Mouse (Mus musculus): ENCODE data around the gene Casp12. TPM values are rescaled to one million over a fixed set of nuclear protein-coding genes. Genes with fewer than 3 reads are reported as not detected.

Casp12 gene
- 0.43 and 0.46 TPM in 2 replicates for polyA plus RNA-seq (2015; fragmentation: Nextera tagmentation; extraction: Ambion mirVana)

DNA sequence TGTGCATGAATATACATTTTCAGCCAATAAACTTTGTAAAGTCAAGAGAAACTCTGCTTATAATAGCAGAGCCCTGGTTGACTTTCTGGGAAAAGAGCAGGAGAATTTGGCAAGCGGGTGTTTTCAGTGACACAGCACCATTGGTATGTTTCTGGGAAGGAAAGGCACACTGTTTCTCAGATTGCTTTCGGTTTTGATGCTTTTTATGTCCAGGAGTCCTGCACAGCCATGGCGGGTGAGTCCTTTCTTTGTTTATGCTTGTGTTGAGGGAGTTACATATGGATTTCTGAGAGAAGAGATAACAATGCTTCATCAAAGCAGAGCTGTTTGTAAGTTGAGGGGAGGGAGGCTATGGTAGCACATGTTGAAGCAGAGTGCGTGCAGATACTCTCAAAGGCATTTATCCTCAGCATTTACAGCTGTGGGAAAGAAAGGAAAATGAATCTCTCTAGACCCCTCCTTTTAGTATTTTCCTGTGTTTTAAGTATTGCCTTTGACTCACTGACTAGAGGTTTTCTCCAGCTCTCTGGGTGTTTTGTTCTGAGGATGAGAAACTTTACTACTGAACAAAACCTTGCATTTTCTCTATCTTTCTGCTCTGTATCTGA, at the start of gene Casp12:
Gene Casp12, plus strand, starts transcription at position 140 of the 608 bp plus-strand sequence.
- Histone ChIP-seq H3K36me3 (ENCODE audit: control insufficient read depth, insufficient read depth) (no peaks in the 10 kb centered on the region), H3K4me2 (ENCODE audit: low read depth, low read length) (no peak within 1 kb of the TSS), H3K27me3 (ENCODE audit: control insufficient read depth, insufficient read depth, low read depth, low read length) (no peaks in the 10 kb centered on the region), H3K4me1 (ENCODE audit: control insufficient read depth, low read depth, low read length) (no peaks in the 10 kb centered on the region), H3K4me3 (ENCODE audit: low read depth, low read length) (no peak within 1 kb of the TSS), H3K9ac (ENCODE audit: low read depth, low read length) (no peak within 1 kb of the TSS), H3K27ac (ENCODE audit: low read length) (no peak within 1 kb of the TSS), H3K9me3 (replicated peaks; ENCODE audit: control insufficient read depth, low read length) (no peaks in the 10 kb centered on the region)
- 45% methylated on average over 4 of the region's 4 CpGs for WGBS (ENCODE audit: insufficient replicate concordance)
- ATAC-seq (ENCODE audit: low read depth), result no peak

DNA sequence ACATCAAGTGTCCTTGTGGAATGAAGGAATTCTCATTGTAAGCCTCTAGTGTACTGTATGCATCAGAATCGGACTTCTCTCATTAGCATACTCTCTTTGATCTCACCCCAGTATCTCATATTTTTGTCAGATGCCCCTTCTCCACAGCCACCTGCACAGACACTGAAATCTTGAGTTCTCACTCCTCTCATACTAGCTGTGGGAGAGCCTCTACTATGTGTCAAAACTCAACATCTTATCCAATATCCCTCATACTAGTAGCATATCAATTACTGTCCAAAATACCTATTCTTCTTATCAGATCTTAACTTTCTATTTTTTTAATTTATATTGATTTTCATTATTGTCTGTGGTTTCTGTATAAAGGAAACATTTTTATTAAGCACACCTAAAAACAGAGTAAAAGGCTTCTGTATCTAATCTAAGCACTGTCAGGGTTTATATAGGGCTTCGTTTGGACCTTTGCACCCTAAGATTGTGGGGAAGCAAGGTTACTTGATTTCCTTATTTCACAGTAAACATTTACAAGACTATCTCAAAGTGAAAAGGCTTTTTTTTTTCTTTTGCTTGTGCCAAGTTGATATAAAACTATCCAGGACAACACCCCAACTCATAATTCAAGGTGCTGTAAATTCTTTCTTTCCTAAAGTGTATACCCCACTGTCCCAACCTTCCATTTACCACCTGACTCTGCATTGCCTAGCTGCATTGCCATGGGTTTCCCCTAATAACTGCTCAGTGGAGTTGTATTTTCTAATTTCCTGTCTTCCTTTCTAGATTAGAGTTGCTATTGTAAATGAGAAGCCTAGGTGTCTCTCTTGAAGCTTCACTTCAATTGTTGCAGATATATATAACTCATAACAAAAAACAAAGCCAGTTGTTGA, 48.6 kb upstream of the Casp12 start:
- no peak overlapping the region for H3K9ac ChIP-seq (ENCODE audit: low read depth, low read length)
- no peaks in the 10 kb centered on the region for H3K9me3 ChIP-seq (replicated peaks; ENCODE audit: control insufficient read depth, low read length)
- no peak overlapping the region for H3K4me3 ChIP-seq (ENCODE audit: low read depth, low read length)
- H3K4me1 ChIP-seq (ENCODE audit: control insufficient read depth, low read depth, low read length), result no peaks in the 10 kb centered on the region
- H3K27ac ChIP-seq (ENCODE audit: low read length), result no peak overlapping the region
- no peak for ATAC-seq (ENCODE audit: low read depth)
- H3K27me3 ChIP-seq (ENCODE audit: control insufficient read depth, insufficient read depth, low read depth, low read length), result no peaks in the 10 kb centered on the region
- H3K4me2 ChIP-seq (ENCODE audit: low read depth, low read length), result no peak overlapping the region
- H3K36me3 ChIP-seq (ENCODE audit: control insufficient read depth, insufficient read depth), result no peaks in the 10 kb centered on the region
- WGBS (ENCODE audit: insufficient replicate concordance), result 39% methylated on average over 2 of the region's 2 CpGs

DNA sequence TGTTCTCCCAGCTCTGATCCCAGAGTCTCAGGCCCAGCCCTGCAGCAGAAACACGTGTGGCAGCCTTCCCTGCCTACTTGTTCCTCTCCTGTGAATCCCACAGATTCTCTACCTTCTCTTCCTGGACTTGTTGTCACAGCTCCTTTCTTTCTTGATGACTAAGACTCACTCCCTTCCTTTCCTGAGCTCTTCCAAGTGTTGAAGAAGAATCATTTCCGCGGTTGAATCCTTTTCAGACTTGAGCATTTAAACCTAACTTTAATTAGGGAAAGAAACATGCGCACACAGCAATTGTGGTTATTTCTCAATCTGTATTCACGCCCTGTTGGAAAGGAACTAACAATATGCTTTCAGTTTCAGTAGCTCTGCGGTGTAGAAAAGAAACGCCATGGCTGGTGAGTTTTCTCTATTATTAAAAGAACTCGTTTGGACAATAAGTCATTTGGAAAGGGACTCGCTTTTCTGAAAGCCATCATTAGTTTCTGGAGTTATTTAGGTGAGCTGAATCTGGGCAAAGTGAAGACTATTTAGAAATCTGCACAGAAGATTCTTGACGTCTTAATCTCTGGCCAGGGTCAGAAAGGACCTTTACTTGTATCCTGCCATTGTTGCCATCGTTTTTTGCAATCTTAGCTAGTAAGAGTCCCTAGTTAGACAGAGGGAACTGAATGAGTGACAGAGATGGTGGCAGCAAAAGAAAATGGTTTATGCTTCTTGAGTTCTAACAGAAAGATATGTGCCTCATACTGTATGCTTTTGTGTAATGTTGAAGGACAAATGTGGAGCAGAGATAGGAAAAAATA, 46.7 kb upstream of the Casp12 start, which contains the start of gene Casp1:
Gene Casp1, plus strand, starts transcription at position 189 of the 803 bp plus-strand sequence.
- no peak within 1 kb of the TSS; the same call in 1 of the 2 replicates for H3K27ac ChIP-seq (ENCODE audit: low read length)
- no peak within 1 kb of the TSS; the same call in 1 of the 2 replicates for H3K4me2 ChIP-seq (ENCODE audit: low read depth, low read length)
- peak within 1 kb of the TSS; percentile 17; the same call in 1 of the 2 replicates for H3K4me3 ChIP-seq (ENCODE audit: low read depth, low read length)
- no peak within 1 kb of the TSS for H3K9ac ChIP-seq (ENCODE audit: low read depth, low read length)
- H3K4me1 ChIP-seq (ENCODE audit: control insufficient read depth, low read depth, low read length), result no peaks in the 10 kb centered on the region
- no peaks in the 10 kb centered on the region for H3K9me3 ChIP-seq (replicated peaks; ENCODE audit: control insufficient read depth, low read length)
- no peaks in the 10 kb centered on the region for H3K27me3 ChIP-seq (ENCODE audit: control insufficient read depth, insufficient read depth, low read depth, low read length)
- no peak for ATAC-seq (ENCODE audit: low read depth)
- no peaks in the 10 kb centered on the region for H3K36me3 ChIP-seq (ENCODE audit: control insufficient read depth, insufficient read depth)
- WGBS (ENCODE audit: insufficient replicate concordance), result 49% methylated on average over 11 of the region's 11 CpGs

DNA sequence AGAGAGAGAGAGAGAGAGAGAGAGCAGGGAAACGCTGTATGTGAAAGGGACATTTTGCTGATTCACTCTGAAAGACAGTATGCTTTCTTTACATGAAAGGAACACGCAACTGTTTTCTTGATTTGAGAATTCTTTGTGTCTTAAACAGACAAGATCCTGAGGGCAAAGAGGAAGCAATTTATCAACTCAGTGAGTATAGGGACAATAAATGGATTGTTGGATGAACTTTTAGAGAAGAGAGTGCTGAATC, 46.2 kb upstream of the Casp12 start:
- Histone ChIP-seq H3K4me1 (ENCODE audit: control insufficient read depth, low read depth, low read length) (no peaks in the 10 kb centered on the region), H3K27ac (ENCODE audit: low read length) (no peak overlapping the region), H3K9ac (ENCODE audit: low read depth, low read length) (no peak overlapping the region), H3K9me3 (replicated peaks; ENCODE audit: control insufficient read depth, low read length) (no peaks in the 10 kb centered on the region), H3K27me3 (ENCODE audit: control insufficient read depth, insufficient read depth, low read depth, low read length) (no peaks in the 10 kb centered on the region), H3K36me3 (ENCODE audit: control insufficient read depth, insufficient read depth) (no peaks in the 10 kb centered on the region), H3K4me3 (ENCODE audit: low read depth, low read length) (no peak overlapping the region), H3K4me2 (ENCODE audit: low read depth, low read length) (no peak overlapping the region; the same call in 1 of the 2 replicates)
- no peak for ATAC-seq (ENCODE audit: low read depth)
- WGBS (ENCODE audit: insufficient replicate concordance), result 46% methylated on average over 2 of the region's 2 CpGs

DNA sequence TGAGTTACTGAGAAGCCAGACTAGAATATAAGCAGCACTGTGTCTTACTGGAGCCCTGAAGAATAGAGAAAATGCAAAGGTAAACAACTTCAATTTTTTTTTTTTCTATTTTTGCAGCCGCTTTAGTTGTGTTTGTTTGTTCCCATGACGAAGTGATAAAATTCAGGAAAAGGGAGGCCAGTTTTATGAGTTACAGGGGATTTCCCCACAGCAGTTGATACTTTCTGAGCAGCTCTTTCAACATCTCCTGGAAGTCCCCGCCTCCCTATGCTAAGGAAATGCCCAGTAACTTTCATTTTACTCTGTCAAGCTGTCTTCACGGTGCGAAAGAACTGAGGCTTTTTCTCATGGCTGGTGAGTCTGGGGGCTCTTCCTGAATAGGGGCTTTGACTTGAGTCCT, 36.7 kb upstream of the Casp12 start, which contains the start of gene Casp4:
Gene Casp4, plus strand, starts transcription at position 268 of the 400 bp plus-strand sequence.
- no peak within 1 kb of the TSS for H3K27ac ChIP-seq (ENCODE audit: low read length)

DNA sequence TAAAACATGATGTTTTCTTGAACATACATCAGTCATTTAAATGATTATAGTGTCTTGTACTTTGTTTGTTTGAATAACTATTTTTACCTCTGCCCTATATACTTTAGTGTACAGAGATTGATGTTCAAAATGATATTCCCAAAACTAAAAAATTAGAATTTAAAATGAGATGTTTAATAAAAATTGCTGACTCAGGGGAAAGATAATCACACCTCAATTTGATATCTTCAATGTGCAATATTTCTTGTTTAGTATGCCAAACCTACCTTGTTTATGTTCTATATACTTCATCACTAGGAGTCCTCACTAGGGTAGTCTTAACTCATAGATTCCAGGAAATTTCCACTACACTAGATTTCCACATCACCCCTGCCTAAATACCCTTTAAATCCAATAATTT, 35.1 kb upstream of the Casp12 start:
- no peak overlapping the region for H3K4me2 ChIP-seq (ENCODE audit: low read depth, low read length)
- H3K4me3 ChIP-seq (ENCODE audit: low read depth, low read length), result no peak overlapping the region
- H3K36me3 ChIP-seq (ENCODE audit: control insufficient read depth, insufficient read depth), result no peaks in the 10 kb centered on the region
- no peaks in the 10 kb centered on the region for H3K27me3 ChIP-seq (ENCODE audit: control insufficient read depth, insufficient read depth, low read depth, low read length)
- ATAC-seq (ENCODE audit: low read depth), result no peak
- no peak overlapping the region for H3K27ac ChIP-seq (ENCODE audit: low read length)
- no peaks in the 10 kb centered on the region for H3K4me1 ChIP-seq (ENCODE audit: control insufficient read depth, low read depth, low read length)
- H3K9me3 ChIP-seq (replicated peaks; ENCODE audit: control insufficient read depth, low read length), result no peaks in the 10 kb centered on the region
- no peak overlapping the region for H3K9ac ChIP-seq (ENCODE audit: low read depth, low read length)

More for the DNA sequence above, 36.7 kb upstream of the Casp12 start, which contains the start of gene Casp4:
- Histone ChIP-seq H3K27me3 (ENCODE audit: control insufficient read depth, insufficient read depth, low read depth, low read length) (no peaks in the 10 kb centered on the region), H3K9me3 (replicated peaks; ENCODE audit: control insufficient read depth, low read length) (no peaks in the 10 kb centered on the region), H3K4me3 (ENCODE audit: low read depth, low read length) (peak within 1 kb of the TSS; percentile 19; the same call in 1 of the 2 replicates), H3K36me3 (ENCODE audit: control insufficient read depth, insufficient read depth) (no peaks in the 10 kb centered on the region), H3K4me2 (ENCODE audit: low read depth, low read length) (no peak within 1 kb of the TSS), H3K9ac (ENCODE audit: low read depth, low read length) (no peak within 1 kb of the TSS), H3K4me1 (ENCODE audit: control insufficient read depth, low read depth, low read length) (no peaks in the 10 kb centered on the region)
- 14% methylated on average over 5 of the region's 5 CpGs for WGBS (ENCODE audit: insufficient replicate concordance)
- ATAC-seq (ENCODE audit: low read depth), result peak; percentile 51; the same call in 1 of the 2 replicates

DNA sequence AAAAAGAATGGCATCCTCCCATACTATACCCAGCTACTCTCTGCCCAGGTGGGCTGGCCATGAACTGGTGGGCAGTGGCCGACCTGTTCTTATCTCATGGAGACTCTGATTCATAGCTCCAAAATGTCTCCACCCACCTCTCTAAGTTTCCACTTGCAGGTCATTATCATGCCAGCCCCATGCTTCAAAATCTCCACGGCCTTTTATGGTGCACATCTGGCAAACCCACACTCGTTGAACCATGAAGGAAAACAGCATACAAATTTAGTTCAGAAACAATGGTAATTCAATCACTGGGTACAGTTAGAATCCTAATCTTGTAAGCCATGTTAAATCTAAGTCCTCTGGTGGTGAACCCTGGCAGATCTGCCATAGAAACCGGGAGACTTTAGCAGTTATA, 33.8 kb upstream of the Casp12 start:
- no peak for ATAC-seq (ENCODE audit: low read depth)
- Histone ChIP-seq H3K4me1 (ENCODE audit: control insufficient read depth, low read depth, low read length) (no peaks in the 10 kb centered on the region), H3K27me3 (ENCODE audit: control insufficient read depth, insufficient read depth, low read depth, low read length) (no peaks in the 10 kb centered on the region), H3K9ac (ENCODE audit: low read depth, low read length) (no peak overlapping the region), H3K4me2 (ENCODE audit: low read depth, low read length) (no peak overlapping the region), H3K36me3 (ENCODE audit: control insufficient read depth, insufficient read depth) (no peaks in the 10 kb centered on the region), H3K9me3 (replicated peaks; ENCODE audit: control insufficient read depth, low read length) (no peaks in the 10 kb centered on the region), H3K27ac (ENCODE audit: low read length) (no peak overlapping the region), H3K4me3 (ENCODE audit: low read depth, low read length) (no peak overlapping the region)
- WGBS (ENCODE audit: insufficient replicate concordance), result 44% methylated on average over 4 of the region's 4 CpGs

DNA sequence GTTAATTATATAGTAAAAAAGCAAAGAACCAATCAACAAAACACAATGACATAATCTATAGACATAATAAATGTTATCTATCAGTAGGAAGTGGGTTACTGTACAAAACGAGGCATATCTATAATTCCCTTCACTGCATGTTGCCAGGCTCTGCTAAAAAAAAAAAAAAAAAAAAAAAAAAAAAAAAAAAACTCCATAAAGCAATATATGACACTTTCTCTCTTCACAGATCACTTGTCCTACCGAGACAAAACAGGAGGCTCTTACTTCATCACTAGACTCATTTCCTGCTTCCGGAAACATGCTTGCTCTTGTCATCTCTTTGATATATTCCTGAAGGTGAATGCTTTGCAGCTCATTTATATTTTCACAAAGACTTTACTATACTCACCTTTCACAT, 17.0 kb upstream of the Casp12 start:
- WGBS (ENCODE audit: insufficient replicate concordance), result 39% methylated on average over 3 of the region's 3 CpGs
- no peaks in the 10 kb centered on the region for H3K36me3 ChIP-seq (ENCODE audit: control insufficient read depth, insufficient read depth)
- no peaks in the 10 kb centered on the region for H3K27me3 ChIP-seq (ENCODE audit: control insufficient read depth, insufficient read depth, low read depth, low read length)

More for the DNA sequence above, 17.0 kb upstream of the Casp12 start:
- Histone ChIP-seq H3K9ac (ENCODE audit: low read depth, low read length) (no peak overlapping the region), H3K9me3 (replicated peaks; ENCODE audit: control insufficient read depth, low read length) (no peaks in the 10 kb centered on the region), H3K4me1 (ENCODE audit: control insufficient read depth, low read depth, low read length) (no peaks in the 10 kb centered on the region), H3K27ac (ENCODE audit: low read length) (no peak overlapping the region), H3K4me3 (ENCODE audit: low read depth, low read length) (no peak overlapping the region), H3K4me2 (ENCODE audit: low read depth, low read length) (no peak overlapping the region)
- ATAC-seq (ENCODE audit: low read depth), result no peak

Measured in liver, embryonic 16.5 days (tissue).